Mouse (Mus musculus): ENCODE data around the gene Lsm11. TPM values are rescaled to one million over a fixed set of nuclear protein-coding genes. Genes with fewer than 3 reads are reported as not detected.
A peak's percentile ranks its signal among the peaks of the same experiment; 100 is the strongest.

Gene Lsm11
- polyA plus RNA-seq (2016; fragmentation: Nextera tagmentation; extraction: Ambion mirVana), result 5.9 and 6.5 TPM in 2 replicates

- no peaks in the 10 kb centered on the region for H3K27me3 ChIP-seq (ENCODE audit: poor library complexity, severe bottlenecking)
- peak; percentile 94 for DNase-seq (ENCODE audit: extremely low spot score, low spot score)
- peaks cover 32% of the 10 kb centered on the region for H3K36me3 ChIP-seq (replicated peaks)
- H3K4me3 ChIP-seq, result peak within 1 kb of the TSS; percentile 67
- WGBS, result under 1% methylated on average over 55 of the region's 55 CpGs
- H3K9me3 ChIP-seq, result no peaks in the 10 kb centered on the region
- peak within 1 kb of the TSS; percentile 92 for H3K27ac ChIP-seq
- H3K4me1 ChIP-seq, result peaks cover 21% of the 10 kb centered on the region
These were observed at the start of gene Lsm11 for GRCm38 (mm10) chr11:45944643-45945156. TSS of gene Lsm11 (minus strand) at chr11:45944935.

- H3K27ac ChIP-seq, result no peak overlapping the region; the same call in 1 of the 2 replicates
- H3K36me3 ChIP-seq (replicated peaks), result no peaks in the 10 kb centered on the region
- H3K4me1 ChIP-seq, result peaks cover 8% of the 10 kb centered on the region
- DNase-seq (ENCODE audit: extremely low spot score, low spot score), result no peak
- H3K27me3 ChIP-seq (ENCODE audit: poor library complexity, severe bottlenecking), result peaks cover 18% of the 10 kb centered on the region; the same call in 1 of the 2 replicates
- WGBS, result 54% methylated on average over 13 of the region's 13 CpGs
- H3K9me3 ChIP-seq, result no peaks in the 10 kb centered on the region
- peak overlapping the region; percentile 45 for H3K4me3 ChIP-seq
These were observed 47.4 kb upstream of the Lsm11 start for GRCm38 (mm10) chr11:45992087-45992486.

DNA sequence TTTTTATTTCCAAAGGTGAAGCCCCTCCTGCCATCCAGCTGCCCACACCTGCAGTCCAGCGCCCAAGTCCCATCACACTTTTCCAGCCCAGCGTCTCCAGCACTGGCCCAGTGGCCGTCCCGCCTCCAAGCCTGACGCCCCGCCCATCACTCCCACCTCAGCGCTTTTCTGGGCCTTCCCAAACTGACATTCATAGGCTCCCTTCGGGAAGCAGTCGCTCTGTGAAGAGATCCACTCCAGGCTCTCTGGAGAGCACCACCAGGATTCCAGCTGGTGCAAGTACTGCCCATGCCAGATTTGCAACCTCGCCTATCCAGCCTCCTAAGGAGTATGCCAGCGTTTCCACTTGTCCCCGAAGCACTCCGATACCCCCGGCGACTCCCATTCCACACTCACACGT lies 46.9 kb upstream of the Lsm11 start:
- peak; percentile 23 for DNase-seq (ENCODE audit: extremely low spot score, low spot score)
- Histone ChIP-seq H3K4me3 (peak overlapping the region; percentile 45), H3K36me3 (replicated peaks) (no peaks in the 10 kb centered on the region), H3K9me3 (no peaks in the 10 kb centered on the region), H3K4me1 (peaks cover 8% of the 10 kb centered on the region), H3K27ac (no peak overlapping the region; the same call in 1 of the 2 replicates), H3K27me3 (ENCODE audit: poor library complexity, severe bottlenecking) (peaks cover 18% of the 10 kb centered on the region; the same call in 1 of the 2 replicates)
- 11% methylated on average over 16 of the region's 16 CpGs for WGBS

GRCm38 (mm10) chr11:45980893-45981253 lies 36.1 kb upstream of the Lsm11 start:
- Histone ChIP-seq H3K36me3 (replicated peaks) (no peaks in the 10 kb centered on the region), H3K4me1 (peaks cover 14% of the 10 kb centered on the region), H3K9me3 (peaks cover 8% of the 10 kb centered on the region), H3K27ac (peak overlapping the region; percentile 90), H3K27me3 (ENCODE audit: poor library complexity, severe bottlenecking) (peaks cover 25% of the 10 kb centered on the region), H3K4me3 (peak overlapping the region; percentile 64)
- 47% methylated on average over 19 of the region's 19 CpGs for WGBS
- DNase-seq (ENCODE audit: extremely low spot score, low spot score), result no peak

GRCm38 (mm10) chr11:45979946-45980892 lies 35.5 kb upstream of the Lsm11 start, which contains the start of gene Sox30:
TSS of gene Sox30 (plus strand) at chr11:45980310.
- Histone ChIP-seq H3K36me3 (replicated peaks) (no peaks in the 10 kb centered on the region), H3K27me3 (ENCODE audit: poor library complexity, severe bottlenecking) (peaks cover 25% of the 10 kb centered on the region), H3K4me3 (peak within 1 kb of the TSS; percentile 64), H3K27ac (peak within 1 kb of the TSS; percentile 90), H3K4me1 (peaks cover 14% of the 10 kb centered on the region), H3K9me3 (peaks cover 8% of the 10 kb centered on the region)
- DNase-seq (ENCODE audit: extremely low spot score, low spot score), result peak; percentile 70
- WGBS, result 9% methylated on average over 106 of the region's 115 CpGs

- Histone ChIP-seq H3K4me3 (no peak overlapping the region), H3K27ac (no peak overlapping the region), H3K9me3 (peaks cover 8% of the 10 kb centered on the region), H3K4me1 (peaks cover 13% of the 10 kb centered on the region), H3K36me3 (replicated peaks) (no peaks in the 10 kb centered on the region), H3K27me3 (ENCODE audit: poor library complexity, severe bottlenecking) (peaks cover 20% of the 10 kb centered on the region)
- 88% methylated on average over 3 of the region's 3 CpGs for WGBS
- no peak for DNase-seq (ENCODE audit: extremely low spot score, low spot score)
These were observed 31.3 kb upstream of the Lsm11 start for GRCm38 (mm10) chr11:45976061-45976460.

DNA sequence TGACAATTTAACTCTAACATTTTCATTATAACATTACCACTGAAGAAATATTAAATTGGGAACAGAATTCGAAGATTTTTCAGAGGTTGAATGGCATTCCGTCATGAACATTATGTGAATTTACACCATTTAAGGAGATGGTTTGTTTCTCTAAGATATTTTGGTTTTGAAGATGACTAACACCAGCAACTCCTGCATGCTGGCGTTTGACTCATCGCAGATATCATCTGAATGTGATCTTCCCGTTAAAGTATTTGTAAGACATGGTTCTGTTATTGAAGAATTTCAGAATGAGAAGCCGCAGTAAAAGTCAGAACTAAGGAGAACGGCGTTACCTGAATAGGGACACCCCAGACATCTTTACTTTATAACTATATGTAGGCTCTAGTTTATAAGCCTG lies 29.7 kb upstream of the Lsm11 start:
- 92% methylated on average over 8 of the region's 8 CpGs for WGBS
- no peak overlapping the region for H3K4me3 ChIP-seq
- no peaks in the 10 kb centered on the region for H3K36me3 ChIP-seq (replicated peaks)
- H3K27me3 ChIP-seq (ENCODE audit: poor library complexity, severe bottlenecking), result peaks cover 7% of the 10 kb centered on the region
- H3K4me1 ChIP-seq, result no peaks in the 10 kb centered on the region
- no peak overlapping the region for H3K27ac ChIP-seq
- DNase-seq (ENCODE audit: extremely low spot score, low spot score), result no peak
- H3K9me3 ChIP-seq, result peaks cover 3% of the 10 kb centered on the region; the same call in 1 of the 2 replicates

GRCm38 (mm10) chr11:45973635-45974034 lies 28.9 kb upstream of the Lsm11 start:
- H3K9me3 ChIP-seq, result no peaks in the 10 kb centered on the region
- H3K27me3 ChIP-seq (ENCODE audit: poor library complexity, severe bottlenecking), result no peaks in the 10 kb centered on the region; the same call in 1 of the 2 replicates
- no peaks in the 10 kb centered on the region for H3K4me1 ChIP-seq
- no peak overlapping the region for H3K4me3 ChIP-seq
- H3K36me3 ChIP-seq (replicated peaks), result no peaks in the 10 kb centered on the region
- H3K27ac ChIP-seq, result no peak overlapping the region
- 89% methylated on average over 5 of the region's 5 CpGs for WGBS
- DNase-seq (ENCODE audit: extremely low spot score, low spot score), result no peak

DNA sequence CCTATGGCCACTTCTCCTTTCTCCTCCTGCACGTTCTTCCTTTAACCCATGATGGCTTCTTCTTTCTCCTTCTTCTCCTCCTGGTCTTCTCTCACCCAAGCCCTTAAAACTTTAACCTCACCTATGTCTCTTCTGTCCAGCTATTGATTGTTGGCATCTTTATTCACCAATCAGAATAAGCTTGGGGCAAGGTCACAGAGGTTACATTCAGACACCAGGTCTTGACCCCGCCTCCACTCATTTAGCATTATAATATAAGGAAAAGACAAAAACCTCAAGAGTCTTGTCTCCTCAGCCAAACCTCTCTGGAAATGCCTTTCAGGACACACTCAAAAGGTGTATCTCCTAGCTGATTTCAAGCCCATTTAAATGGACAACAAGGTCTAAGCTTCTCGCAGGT lies 23.7 kb upstream of the Lsm11 start:
- no peaks in the 10 kb centered on the region for H3K27me3 ChIP-seq (ENCODE audit: poor library complexity, severe bottlenecking)
- no peaks in the 10 kb centered on the region for H3K4me1 ChIP-seq
- H3K27ac ChIP-seq, result no peak overlapping the region
- no peaks in the 10 kb centered on the region for H3K36me3 ChIP-seq (replicated peaks)
- DNase-seq (ENCODE audit: extremely low spot score, low spot score), result no peak
- H3K4me3 ChIP-seq, result no peak overlapping the region
- no peaks in the 10 kb centered on the region for H3K9me3 ChIP-seq
- WGBS, result 89% methylated on average over 3 of the region's 3 CpGs

DNA sequence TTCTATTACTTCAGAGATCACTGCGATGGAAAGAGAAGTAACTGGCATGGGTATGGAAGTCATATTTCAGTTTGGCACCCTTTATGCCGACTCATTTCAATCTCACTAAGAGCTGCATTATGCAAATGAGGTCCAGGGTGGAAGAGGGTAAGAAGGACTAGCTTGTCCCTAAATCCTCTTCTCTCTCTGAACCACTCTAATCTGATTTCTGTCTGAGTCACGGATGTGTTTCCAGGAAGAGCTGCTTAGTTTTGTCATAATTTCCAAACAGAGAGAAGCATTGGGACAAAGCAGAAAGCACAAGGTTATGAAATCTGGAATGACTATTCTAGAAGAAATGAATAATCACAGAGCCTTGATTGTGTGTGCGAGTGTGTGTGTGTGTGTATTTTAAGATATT lies 22.2 kb upstream of the Lsm11 start:
- 85% methylated on average over 4 of the region's 4 CpGs for WGBS

DNA sequence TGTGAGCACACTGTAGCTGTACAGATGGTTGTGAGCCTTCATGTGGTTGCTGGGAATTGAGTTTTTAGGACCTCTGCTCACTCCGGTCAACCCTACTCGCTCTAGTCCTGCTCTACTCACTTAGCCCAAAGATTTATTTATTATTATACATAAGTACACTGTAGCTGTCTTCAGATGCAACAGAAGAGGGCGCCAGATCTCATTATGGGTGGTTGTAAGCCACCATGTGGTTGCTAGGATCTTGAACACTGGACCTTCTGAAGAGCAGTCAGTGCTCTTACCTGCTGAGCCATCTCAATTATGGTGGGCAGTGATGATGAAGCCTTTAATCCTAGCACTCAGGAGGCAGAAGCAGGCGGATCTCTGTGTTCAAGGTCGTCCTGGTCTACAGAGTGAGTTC lies 15.3 kb upstream of the Lsm11 start:
- Histone ChIP-seq H3K4me3 (no peak overlapping the region), H3K27ac (no peak overlapping the region), H3K36me3 (replicated peaks) (no peaks in the 10 kb centered on the region), H3K4me1 (0 out of 2 replicates have a peak, but pooled peaks cover 4% of the 10 kb centered on the region), H3K27me3 (ENCODE audit: poor library complexity, severe bottlenecking) (no peaks in the 10 kb centered on the region), H3K9me3 (no peaks in the 10 kb centered on the region)
- no peak for DNase-seq (ENCODE audit: extremely low spot score, low spot score)
- 84% methylated on average over 5 of the region's 5 CpGs for WGBS

More for the DNA sequence above, 22.2 kb upstream of the Lsm11 start:
- Histone ChIP-seq H3K4me3 (no peak overlapping the region), H3K36me3 (replicated peaks) (no peaks in the 10 kb centered on the region), H3K9me3 (no peaks in the 10 kb centered on the region), H3K4me1 (no peaks in the 10 kb centered on the region), H3K27me3 (ENCODE audit: poor library complexity, severe bottlenecking) (no peaks in the 10 kb centered on the region), H3K27ac (no peak overlapping the region)
- no peak for DNase-seq (ENCODE audit: extremely low spot score, low spot score)

DNA sequence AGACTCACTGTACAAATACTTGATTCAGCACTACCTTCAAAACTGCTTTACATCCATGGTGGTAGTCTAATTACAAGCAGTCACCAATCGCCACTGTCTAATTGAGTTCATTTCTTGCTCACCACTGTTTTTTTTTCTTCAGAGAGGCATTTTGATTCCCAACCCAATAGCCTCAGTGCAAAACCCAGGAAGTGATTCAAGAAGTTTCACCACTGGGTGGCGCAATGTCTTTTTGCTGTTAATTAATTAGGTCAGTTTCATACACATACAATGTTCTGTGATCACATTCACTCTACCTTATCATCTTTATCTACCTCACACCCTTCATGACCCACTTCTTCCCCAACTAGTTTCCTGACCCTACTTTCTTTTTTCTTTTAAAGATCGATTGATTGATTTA lies 14.9 kb upstream of the Lsm11 start:
- Histone ChIP-seq H3K36me3 (replicated peaks) (no peaks in the 10 kb centered on the region), H3K27ac (no peak overlapping the region), H3K9me3 (no peaks in the 10 kb centered on the region), H3K27me3 (ENCODE audit: poor library complexity, severe bottlenecking) (no peaks in the 10 kb centered on the region), H3K4me3 (no peak overlapping the region), H3K4me1 (peaks cover 7% of the 10 kb centered on the region)
- WGBS, result 79% methylated on average over 3 of the region's 3 CpGs
- no peak for DNase-seq (ENCODE audit: extremely low spot score, low spot score)

DNA sequence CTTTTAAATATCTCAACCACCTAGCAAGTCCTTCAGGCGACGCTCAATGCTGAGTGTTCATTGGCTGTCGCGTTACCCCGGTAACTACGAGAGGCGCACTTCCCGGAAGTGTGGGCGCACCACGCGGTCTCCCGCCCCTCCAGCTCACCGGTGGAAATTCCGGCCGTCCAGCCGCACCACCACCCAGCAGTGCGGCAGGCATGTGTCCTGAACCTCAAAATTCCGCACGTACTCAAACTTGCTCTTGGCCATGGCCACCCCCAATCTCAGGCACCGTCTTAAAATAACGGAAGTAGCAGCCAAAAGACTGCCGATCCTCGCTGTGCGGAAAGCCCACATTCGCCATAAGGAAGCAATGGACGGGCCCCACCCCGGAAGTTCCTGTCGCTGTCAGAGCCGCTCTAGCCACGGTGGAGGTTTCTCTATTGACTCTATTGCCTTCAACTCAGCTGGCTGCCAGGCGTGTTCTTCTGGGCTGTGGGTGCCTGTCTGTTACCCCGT lies 10.4 kb upstream of the Lsm11 start, which contains the start of gene Thg1l:
Thg1l (minus strand) TSS at position 368 of the 501 bp plus-strand sequence.
- Histone ChIP-seq H3K27me3 (ENCODE audit: poor library complexity, severe bottlenecking) (no peaks in the 10 kb centered on the region), H3K4me1 (peaks cover 14% of the 10 kb centered on the region), H3K36me3 (replicated peaks) (peaks cover 30% of the 10 kb centered on the region), H3K27ac (peak within 1 kb of the TSS; percentile 88), H3K9me3 (no peaks in the 10 kb centered on the region), H3K4me3 (peak within 1 kb of the TSS; percentile 73)
- under 1% methylated on average over 32 of the region's 32 CpGs for WGBS
- peak; percentile 88 for DNase-seq (ENCODE audit: extremely low spot score, low spot score)

All from forebrain, embryonic 10.5 days (tissue).